Mouse (Mus musculus) CH12.LX (cell line): ENCODE data around the gene Cry2. TPM values are rescaled to one million over a fixed set of nuclear protein-coding genes. Genes with fewer than 3 reads are reported as not detected.

Experiments
- DNase-seq: peaks from one replicate; pipeline ENCODE4 v3.0.0-alpha.2; 2013; ENCODE audit errors: extremely low read depth
- H3K27ac ChIP-seq: 2 replicates; pipeline ENCODE4 v1.5.1; 2012; ENCODE audit warnings: low read depth, mild to moderate bottlenecking, control low read depth, moderate library complexity; ENCODE audit not compliant: insufficient read depth
- H3K27me3 ChIP-seq: replicated peaks from 2 replicates; pipeline ENCODE3; 2012; ENCODE audit warnings: inconsistent platforms
- H3K36me3 ChIP-seq, 2 experiments: replicated peaks in 1 of 2; 2 replicates each; pipeline versions ENCODE3 to v1.6.1; 2012; ENCODE audit warnings: inconsistent platforms in 1 of 2, low read length in 1 of 2, mild to moderate bottlenecking in 1 of 2, mixed read lengths in 1 of 2, moderate library complexity in 1 of 2; ENCODE audit not compliant: control insufficient read depth in 1 of 2, insufficient read depth in 1 of 2
- H3K4me1 ChIP-seq, 2 experiments: 2 replicates each; pipeline ENCODE4 v1.6.1; 2012; ENCODE audit warnings: inconsistent platforms in 1 of 2, moderate library complexity in 1 of 2; ENCODE audit not compliant: insufficient read depth in 2 of 2, control insufficient read depth in 1 of 2
- H3K4me2 ChIP-seq: 2 replicates; pipeline ENCODE4 v1.6.1; 2012; ENCODE audit warnings: low read depth, mild to moderate bottlenecking, control low read depth; ENCODE audit not compliant: poor library complexity, insufficient read depth, severe bottlenecking
- H3K4me3 ChIP-seq, 3 experiments: fragments of 150-350 bp in 1 of 3; sonication (generic) in 1 of 3; replicated peaks in 1 of 3; 2 replicates each; pipeline versions ENCODE3 to v1.5.1; 2011 to 2012; ENCODE audit warnings: low read depth in 2 of 3, low read length in 2 of 3, mild to moderate bottlenecking in 2 of 3, moderate library complexity in 2 of 3, control low read depth in 1 of 3, improper control_type of control experiment in 1 of 3, inconsistent platforms in 1 of 3, mixed read lengths in 1 of 3; ENCODE audit not compliant: poor library complexity in 1 of 3
- H3K79me2 ChIP-seq: replicated peaks from 2 replicates; pipeline ENCODE4 v1.6.1; 2012; ENCODE audit warnings: mild to moderate bottlenecking, moderate library complexity; ENCODE audit not compliant: control insufficient read depth, poor library complexity, insufficient read depth, severe bottlenecking; ENCODE audit errors: extremely low read depth
- H3K9ac ChIP-seq: 2 replicates; pipeline ENCODE4 v1.6.1; 2012; ENCODE audit warnings: low read depth, mild to moderate bottlenecking, control low read depth, moderate library complexity; ENCODE audit not compliant: insufficient read depth
- H3K9me3 ChIP-seq: replicated peaks from 2 replicates; pipeline ENCODE3; 2012; ENCODE audit warnings: low read length, inconsistent platforms, mixed read lengths
- BHLHE40 ChIP-seq: IDR thresholded peaks from 2 replicates; pipeline ENCODE4 v1.6.1; 2011; ENCODE audit warnings: mild to moderate bottlenecking, low read depth, low read length, improper control_type of control experiment
- CHD2 ChIP-seq: IDR thresholded peaks from 2 replicates; pipeline ENCODE4 v1.6.1; 2011; ENCODE audit warnings: low read length, improper control_type of control experiment
- ELF1 ChIP-seq: IDR thresholded peaks from 2 replicates; pipeline ENCODE4 v1.6.1; 2014; ENCODE audit warnings: low read depth, mild to moderate bottlenecking, inconsistent platforms, low read length, improper control_type of control experiment
- HCFC1 ChIP-seq: IDR thresholded peaks from 2 replicates; pipeline ENCODE4 v1.6.1; 2012; ENCODE audit warnings: low read depth, mild to moderate bottlenecking, inconsistent platforms, low read length, improper control_type of control experiment
- IRF4 ChIP-seq: IDR thresholded peaks from 2 replicates; pipeline ENCODE4 v1.6.1; 2014; ENCODE audit warnings: low read depth, mild to moderate bottlenecking, inconsistent platforms, low read length, improper control_type of control experiment
- JUN ChIP-seq: IDR thresholded peaks from 2 replicates; pipeline ENCODE4 v1.6.1; 2011; ENCODE audit warnings: low read depth, mild to moderate bottlenecking, low read length, improper control_type of control experiment, moderate library complexity; ENCODE audit not compliant: insufficient read depth
- KAT2A ChIP-seq: IDR thresholded peaks from 2 replicates; pipeline ENCODE4 v1.6.1; 2012; ENCODE audit warnings: low read length, improper control_type of control experiment, inconsistent platforms; ENCODE audit not compliant: insufficient replicate concordance
- MAFK ChIP-seq: IDR thresholded peaks from 2 replicates; pipeline ENCODE4 v1.6.1; 2011; ENCODE audit warnings: low read length, improper control_type of control experiment; ENCODE audit not compliant: insufficient replicate concordance
- MAX ChIP-seq: IDR thresholded peaks from 2 replicates; pipeline ENCODE4 v1.6.1; 2011; ENCODE audit warnings: low read length, improper control_type of control experiment
- MAZ ChIP-seq: IDR thresholded peaks from 2 replicates; pipeline ENCODE4 v1.6.1; 2012; ENCODE audit warnings: low read depth, mild to moderate bottlenecking, inconsistent platforms, low read length, improper control_type of control experiment, moderate library complexity
- MEF2A ChIP-seq: IDR thresholded peaks from 2 replicates; pipeline ENCODE4 v1.6.1; 2014; ENCODE audit warnings: low read depth, mild to moderate bottlenecking, inconsistent platforms, low read length, improper control_type of control experiment, borderline replicate concordance
- MXI1 ChIP-seq: IDR thresholded peaks from 2 replicates; pipeline ENCODE4 v1.6.1; 2011; ENCODE audit warnings: mild to moderate bottlenecking, low read depth, low read length, improper control_type of control experiment
- NELFE ChIP-seq: IDR thresholded peaks from 2 replicates; pipeline ENCODE4 v1.6.1; 2011; ENCODE audit warnings: low read depth, low read length, improper control_type of control experiment
- NRF1 ChIP-seq: IDR thresholded peaks from 2 replicates; pipeline ENCODE4 v1.6.1; 2014; ENCODE audit warnings: low read depth, mild to moderate bottlenecking, inconsistent platforms, low read length, improper control_type of control experiment, moderate library complexity
- PAX5 ChIP-seq: IDR thresholded peaks from 2 replicates; pipeline ENCODE4 v1.6.1; 2012; ENCODE audit warnings: low read length, inconsistent platforms, mixed read lengths
- POLR2A ChIP-seq: IDR thresholded peaks from 2 replicates; pipeline ENCODE4 v1.6.1; 2011; ENCODE audit warnings: low read depth, mild to moderate bottlenecking, improper control_type of control experiment, low read length
- POLR2AphosphoS2 ChIP-seq: IDR thresholded peaks from 2 replicates; pipeline ENCODE4 v1.6.1; 2011; ENCODE audit warnings: low read depth, low read length, improper control_type of control experiment
- RCOR1 ChIP-seq: conservative IDR thresholded peaks from 2 replicates; pipeline ENCODE4 v1.6.1; 2012; ENCODE audit warnings: low read depth, mild to moderate bottlenecking, inconsistent platforms, low read length, improper control_type of control experiment
- SIN3A ChIP-seq: IDR thresholded peaks from 2 replicates; pipeline ENCODE4 v1.6.1; 2012; ENCODE audit warnings: low read length, improper control_type of control experiment, inconsistent platforms
- SMC3 ChIP-seq: IDR thresholded peaks from 2 replicates; pipeline ENCODE4 v1.6.1; 2011; ENCODE audit warnings: low read depth, low read length, improper control_type of control experiment
- TBP ChIP-seq: conservative IDR thresholded peaks from 2 replicates; pipeline ENCODE4 v1.6.1; 2011; ENCODE audit warnings: low read depth, low read length, improper control_type of control experiment
- TCF12 ChIP-seq: IDR thresholded peaks from 2 replicates; pipeline ENCODE4 v1.6.1; 2014; ENCODE audit warnings: low read depth, mild to moderate bottlenecking, inconsistent platforms, low read length, improper control_type of control experiment
- ZKSCAN1 ChIP-seq: IDR thresholded peaks from 2 replicates; pipeline ENCODE4 v1.6.1; 2012; ENCODE audit warnings: low read depth, inconsistent platforms, low read length, improper control_type of control experiment, borderline replicate concordance
- ZMIZ1 ChIP-seq: IDR thresholded peaks from 2 replicates; pipeline ENCODE4 v1.6.1; 2012; ENCODE audit warnings: low read depth, mild to moderate bottlenecking, inconsistent platforms, low read length, improper control_type of control experiment
- ZNF384 ChIP-seq: IDR thresholded peaks from 2 replicates; pipeline ENCODE4 v1.6.1; 2012; ENCODE audit warnings: low read depth, low read length, improper control_type of control experiment, inconsistent platforms
- dilution Hi-C: fragments of 300-500 bp; cut with MboI; formaldehyde crosslinking; loops from 2 replicates; pipeline ENCODE4 v1.14.3; 2020; ENCODE audit warnings: low sequenced_read_pairs; ENCODE audit not compliant: extremely low pct_unique_long_range_greater_than_20kb, extremely low pct_ligation_motif_present
- in situ Hi-C: fragments of 300-500 bp; cut with MboI; formaldehyde crosslinking; loops from 3 replicates; pipeline ENCODE4 v1.14.3; 2019; ENCODE audit warnings: low sequenced_read_pairs, low pct_ligation_motif_present, low pct_unique_long_range_greater_than_20kb, mixed read lengths
- polyA plus RNA-seq: library from polyadenylated mRNA; unstranded; fragments of >175 nt; gene quantifications from 2 replicates; pipeline ENCODE4 v1.2.1, GENCODE M21; 2012; ENCODE audit warnings: low read depth; ENCODE audit not compliant: insufficient read length
- total RNA-seq, 2 experiments: library from RNA; depleted of rRNA; stranded (reverse); fragments of 300-350 nt in 1 of 2; fragments of >200 nt in 1 of 2; gene quantifications; 2 replicates each; pipeline ENCODE4 v1.2.3; 2012 to 2014

The Cry2 gene
- total and polyA plus RNA-seq, 3 experiments = 4.3 to 15.9 (median 12.7) TPM

DNA sequence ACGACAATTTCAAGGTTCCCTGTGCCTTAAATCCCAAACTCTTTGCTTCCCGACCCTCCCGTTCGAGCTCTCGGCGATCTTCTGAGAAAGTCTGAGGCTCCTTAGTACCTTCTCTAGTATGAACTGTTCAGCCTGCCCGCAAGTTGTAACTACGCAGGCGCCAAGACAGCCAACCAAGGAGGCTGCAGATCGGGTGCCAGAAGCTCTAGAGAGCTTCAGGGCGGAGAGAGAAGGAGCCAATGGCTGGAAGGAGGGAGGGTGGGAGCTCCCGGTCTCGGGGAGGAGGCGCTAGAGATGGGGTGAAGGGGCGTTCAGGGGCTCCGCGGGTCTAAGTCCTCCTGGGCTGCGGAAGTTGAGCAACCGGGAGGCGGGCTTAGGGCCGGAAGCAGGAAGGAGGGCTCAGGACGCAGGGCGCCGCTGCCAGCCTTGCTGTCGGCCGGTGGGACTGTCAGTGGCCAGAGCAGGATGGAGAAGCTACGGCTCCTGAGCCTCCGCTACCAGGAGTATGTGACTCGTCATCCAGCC lies 58.7 kb downstream of the Cry2 start:
- dilution Hi-C loops = no loop called here

GRCm38 (mm10) chr2:92374514-92374913 lies 59.3 kb downstream of the Cry2 start, which contains the start of the genes Pex16 and Large2:
Pex16 (plus strand) TSS chr2:92374676.
Large2 (minus strand) TSS chr2:92374869.
- peak; percentile 55 for DNase-seq
- H3K4me1 ChIP-seq = peaks cover 24 to 59% of the 10 kb centered on the region in 2 experiments
- H3K9ac ChIP-seq = peak within 1 kb of the TSS; percentile 89
- H3K9me3 ChIP-seq = no peaks in the 10 kb centered on the region
- dilution Hi-C loops = no loop called here
- no peak within 1 kb of the TSS for H3K27ac ChIP-seq
- in situ Hi-C loops = no loop called here
- H3K4me3 ChIP-seq = peak within 1 kb of the TSS; percentile 88 to 99 (median 98)
- peaks cover 9% of the 10 kb centered on the region for H3K79me2 ChIP-seq
- peaks cover 9% of the 10 kb centered on the region for H3K27me3 ChIP-seq
- H3K36me3 ChIP-seq = peaks cover 22 to 29% of the 10 kb centered on the region in 2 experiments
- TF ChIP-seq JUN (no peak), POLR2AphosphoS2 (no peak), POLR2A (peak; percentile 45; the same call in 1 of the 2 replicates), TCF12 (0 out of 2 replicates have a peak, but pooled peaks have one; percentile 13), PAX5 (no peak), CHD2 (no peak), MXI1 (peak; percentile 42; the same call in 1 of the 2 replicates)
- TF ChIP-seq, all 38 proteins: peak for 3
- H3K4me2 ChIP-seq = peak within 1 kb of the TSS; percentile 98

More for the DNA sequence above, 58.7 kb downstream of the Cry2 start:
- no peak overlapping the region for H3K27ac ChIP-seq
- in situ Hi-C loops = no loop called here
- H3K4me2 ChIP-seq = peak overlapping the region; percentile 84; the same call in 1 of the 2 replicates
- H3K79me2 ChIP-seq = peaks cover 9% of the 10 kb centered on the region
- H3K9ac ChIP-seq = peak overlapping the region; percentile 89
- peaks cover 22 to 31% of the 10 kb centered on the region in 2 experiments for H3K36me3 ChIP-seq
- DNase-seq = peak; percentile 97
- TF ChIP-seq MAZ (no peak; the same call in 1 of the 2 replicates), ZMIZ1 (peak; percentile 73), ZKSCAN1 (no peak), SMC3 (no peak), NELFE (peak; percentile 87), POLR2A (peak; percentile 92), MAX (no peak), MEF2A (peak; percentile 32; the same call in 1 of the 2 replicates), MXI1 (peak; percentile 82), NRF1 (peak; percentile 86), CHD2 (peak; percentile 57; the same call in 1 of the 2 replicates), MAFK (no peak), ELF1 (peak; percentile 98), SIN3A (peak; percentile 93), HCFC1 (peak; percentile 87), IRF4 (peak; percentile 66; the same call in 1 of the 2 replicates), TCF12 (peak; percentile 59), RCOR1 (no peak), JUN (no peak), TBP (no peak; the same call in 1 of the 2 replicates), BHLHE40 (peak; percentile 15; the same call in 1 of the 2 replicates), ZNF384 (no peak), KAT2A (0 out of 2 replicates have a peak, but pooled peaks have one; percentile 79)
- peaks cover 9% of the 10 kb centered on the region for H3K27me3 ChIP-seq
- peaks cover 26 to 63% of the 10 kb centered on the region in 2 experiments for H3K4me1 ChIP-seq
- H3K4me3 ChIP-seq = peak overlapping the region; percentile 88 to 99 (median 98)
- no peaks in the 10 kb centered on the region for H3K9me3 ChIP-seq
